Mouse (Mus musculus): Measurements from ENCODE around the gene Foxb2. TPM values are rescaled to one million over a fixed set of nuclear protein-coding genes. Genes with fewer than 3 reads are reported as not detected.

Gene Foxb2
- total and polyA plus RNA-seq, 3 experiments = not detected

- in situ Hi-C loops (cut with MboI; ENCODE audit: low pct_ligation_motif_present, low pct_unique_long_range_greater_than_20kb, low sequenced_read_pairs) (no loop called here), dilution Hi-C loops (cut with MboI; ENCODE audit: extremely low pct_ligation_motif_present, extremely low pct_unique_long_range_greater_than_20kb, low sequenced_read_pairs) (no loop called here)
- Histone ChIP-seq H3K4me3 (replicated peaks in 1 of 3; ENCODE audit: low read depth in 2 of 3, low read length in 2 of 3, poor library complexity in 1 of 3) (no peak overlapping the region), H3K36me3 (replicated peaks in 1 of 2; ENCODE audit: control insufficient read depth in 1 of 2, insufficient read depth in 1 of 2, low read length in 1 of 2) (no peaks in the 10 kb centered on the region), H3K4me2 (ENCODE audit: insufficient read depth, low read depth, poor library complexity, severe bottlenecking) (no peak overlapping the region), H3K9ac (ENCODE audit: insufficient read depth, low read depth) (no peak overlapping the region), H3K27ac (ENCODE audit: insufficient read depth, low read depth) (no peak overlapping the region), H3K27me3 (replicated peaks) (no peaks in the 10 kb centered on the region), H3K79me2 (replicated peaks; ENCODE audit: control insufficient read depth, extremely low read depth, insufficient read depth, poor library complexity, severe bottlenecking) (no peaks in the 10 kb centered on the region), H3K4me1 (ENCODE audit: control insufficient read depth in 1 of 2, insufficient read depth in 2 of 2) (peaks cover 0 to 8% of the 10 kb centered on the region in 2 experiments; a peak in 2 of 4 replicates), H3K9me3 (replicated peaks; ENCODE audit: low read length) (no peaks in the 10 kb centered on the region)
- TF ChIP-seq HCFC1 (IDR thresholded peaks at IDR 0.05; ENCODE audit: low read depth, low read length) = no peak
- TF ChIP-seq CTCF (conservative IDR thresholded peaks at IDR 0.05 in 1 of 2, IDR thresholded peaks at IDR 0.05 in 1 of 2; ENCODE audit: low read depth in 2 of 2, low read length in 2 of 2) = no peak
- no peak for TF ChIP-seq USF2 (conservative IDR thresholded peaks at IDR 0.05; ENCODE audit: low read depth, low read length)
- TF ChIP-seq ELF1 (IDR thresholded peaks at IDR 0.05; ENCODE audit: low read depth, low read length) = no peak
- TF ChIP-seq MXI1 (IDR thresholded peaks at IDR 0.05; ENCODE audit: low read depth, low read length) = no peak
- TF ChIP-seq TCF12 (IDR thresholded peaks at IDR 0.05; ENCODE audit: low read depth, low read length) = no peak
- no peak for TF ChIP-seq KAT2A (IDR thresholded peaks at IDR 0.05; ENCODE audit: insufficient replicate concordance, low read length)
- TF ChIP-seq NELFE (IDR thresholded peaks at IDR 0.05; ENCODE audit: low read depth, low read length) = no peak
- TF ChIP-seq ZKSCAN1 (IDR thresholded peaks at IDR 0.05; ENCODE audit: borderline replicate concordance, low read depth, low read length) = no peak
- no peak for TF ChIP-seq RAD21 (IDR thresholded peaks at IDR 0.05; ENCODE audit: low read depth, low read length)
- no peak for TF ChIP-seq ZMIZ1 (IDR thresholded peaks at IDR 0.05; ENCODE audit: low read depth, low read length)
- TF ChIP-seq JUND (conservative IDR thresholded peaks at IDR 0.05; ENCODE audit: low read depth, low read length) = no peak
- no peak for TF ChIP-seq POLR2AphosphoS2 (IDR thresholded peaks at IDR 0.05; ENCODE audit: low read depth, low read length)
- no peak for TF ChIP-seq UBTF (IDR thresholded peaks at IDR 0.05; ENCODE audit: low read depth, low read length)
- no peak for TF ChIP-seq JUN (IDR thresholded peaks at IDR 0.05; ENCODE audit: insufficient read depth, low read depth, low read length)
- TF ChIP-seq EP300 (IDR thresholded peaks at IDR 0.05; ENCODE audit: low read length) = no peak
- TF ChIP-seq ZNF384 (IDR thresholded peaks at IDR 0.05; ENCODE audit: low read depth, low read length) = no peak
- no peak for TF ChIP-seq SMC3 (IDR thresholded peaks at IDR 0.05; ENCODE audit: low read depth, low read length)
- DNase-seq (ENCODE audit: extremely low read depth) = no peak
These were observed 32.6 kb downstream of the Foxb2 start for GRCm38 (mm10) chr19:16841001-16841400.

- peak; percentile 38 for DNase-seq (ENCODE audit: extremely low read depth)
- Histone ChIP-seq H3K27ac (ENCODE audit: insufficient read depth, low read depth) (no peak overlapping the region), H3K4me3 (replicated peaks in 1 of 3; ENCODE audit: low read depth in 2 of 3, low read length in 2 of 3, poor library complexity in 1 of 3) (no peak overlapping the region), H3K27me3 (replicated peaks) (no peaks in the 10 kb centered on the region), H3K9me3 (replicated peaks; ENCODE audit: low read length) (no peaks in the 10 kb centered on the region), H3K79me2 (replicated peaks; ENCODE audit: control insufficient read depth, extremely low read depth, insufficient read depth, poor library complexity, severe bottlenecking) (no peaks in the 10 kb centered on the region), H3K9ac (ENCODE audit: insufficient read depth, low read depth) (no peak overlapping the region), H3K36me3 (replicated peaks in 1 of 2; ENCODE audit: control insufficient read depth in 1 of 2, insufficient read depth in 1 of 2, low read length in 1 of 2) (no peaks in the 10 kb centered on the region), H3K4me2 (ENCODE audit: insufficient read depth, low read depth, poor library complexity, severe bottlenecking) (peak overlapping the region; percentile 6; the same call in 1 of the 2 replicates), H3K4me1 (ENCODE audit: control insufficient read depth in 1 of 2, insufficient read depth in 2 of 2) (peaks cover 0 to 11% of the 10 kb centered on the region in 2 experiments; a peak in 2 of 4 replicates)
- dilution Hi-C loops (cut with MboI; ENCODE audit: extremely low pct_ligation_motif_present, extremely low pct_unique_long_range_greater_than_20kb, low sequenced_read_pairs) (no loop called here), in situ Hi-C loops (cut with MboI; ENCODE audit: low pct_ligation_motif_present, low pct_unique_long_range_greater_than_20kb, low sequenced_read_pairs) (no loop called here)
- TF ChIP-seq BHLHE40 (IDR thresholded peaks at IDR 0.05; ENCODE audit: low read depth, low read length) (no peak), IRF4 (IDR thresholded peaks at IDR 0.05; ENCODE audit: low read depth, low read length) (peak; percentile 26; the same call in 1 of the 2 replicates), CHD2 (IDR thresholded peaks at IDR 0.05; ENCODE audit: low read length) (no peak), USF1 (IDR thresholded peaks at IDR 0.05; ENCODE audit: low read depth, low read length) (no peak), JUND (conservative IDR thresholded peaks at IDR 0.05; ENCODE audit: low read depth, low read length) (no peak), UBTF (IDR thresholded peaks at IDR 0.05; ENCODE audit: low read depth, low read length) (no peak), NRF1 (IDR thresholded peaks at IDR 0.05; ENCODE audit: low read depth, low read length) (no peak), EP300 (IDR thresholded peaks at IDR 0.05; ENCODE audit: low read length) (no peak)
These were observed 45.9 kb downstream of the Foxb2 start for GRCm38 (mm10) chr19:16827657-16828056.
